Mouse (Mus musculus): ENCODE measurements at regions not wholly inside any gene's neighbourhood (a gene's known extent, or its start where the extent isn't known, plus 50 kb on each side); places are given as distances from the start of the nearest gene placed in this dataset.

- Histone ChIP-seq H3K4me1 (ENCODE audit: control insufficient read depth, insufficient read depth, low read length) (no peaks in the 10 kb centered on the region), H3K27me3 (ENCODE audit: control insufficient read depth, insufficient read depth, low read length) (no peaks in the 10 kb centered on the region)
Measured at GRCm38 (mm10) chr13:57189246-57189645, 293.5 kb upstream of the Trpc7 start.

GRCm38 (mm10) chr13:57186168-57186567 is 290.4 kb upstream of the Trpc7 start:
- TF ChIP-seq CTCF (IDR thresholded peaks at IDR 0.05; ENCODE audit: control insufficient read depth, insufficient read depth, insufficient replicate concordance, low read depth, low read length), result no peak
- TF ChIP-seq POLR2A (IDR thresholded peaks at IDR 0.05; ENCODE audit: control insufficient read depth, low read depth, low read length), result no peak
- H3K27me3 ChIP-seq (ENCODE audit: control insufficient read depth, insufficient read depth, low read length), result no peaks in the 10 kb centered on the region
- no peaks in the 10 kb centered on the region for H3K4me1 ChIP-seq (ENCODE audit: control insufficient read depth, insufficient read depth, low read length)
- no peak overlapping the region for H3K27ac ChIP-seq (ENCODE audit: control insufficient read depth, insufficient read depth, low read depth, low read length)
- no peaks in the 10 kb centered on the region for H3K36me3 ChIP-seq (ENCODE audit: control insufficient read depth, insufficient read depth, low read length)
- no peak overlapping the region for H3K4me3 ChIP-seq (ENCODE audit: control insufficient read depth, low read depth, low read length)

More at GRCm38 (mm10) chr13:57189246-57189645, 293.5 kb upstream of the Trpc7 start:
- Histone ChIP-seq H3K4me3 (ENCODE audit: control insufficient read depth, low read depth, low read length) (no peak overlapping the region), H3K36me3 (ENCODE audit: control insufficient read depth, insufficient read depth, low read length) (no peaks in the 10 kb centered on the region), H3K27ac (ENCODE audit: control insufficient read depth, insufficient read depth, low read depth, low read length) (no peak overlapping the region)
- TF ChIP-seq CTCF (IDR thresholded peaks at IDR 0.05; ENCODE audit: control insufficient read depth, insufficient read depth, insufficient replicate concordance, low read depth, low read length) (no peak), POLR2A (IDR thresholded peaks at IDR 0.05; ENCODE audit: control insufficient read depth, low read depth, low read length) (no peak)

GRCm38 (mm10) chr13:57170180-57170579 is 274.4 kb upstream of the Trpc7 start:
- H3K36me3 ChIP-seq (ENCODE audit: control insufficient read depth, insufficient read depth, low read length), result no peaks in the 10 kb centered on the region
- no peaks in the 10 kb centered on the region for H3K4me1 ChIP-seq (ENCODE audit: control insufficient read depth, insufficient read depth, low read length)
- TF ChIP-seq CTCF (IDR thresholded peaks at IDR 0.05; ENCODE audit: control insufficient read depth, insufficient read depth, insufficient replicate concordance, low read depth, low read length) (no peak), POLR2A (IDR thresholded peaks at IDR 0.05; ENCODE audit: control insufficient read depth, low read depth, low read length) (no peak)
- no peaks in the 10 kb centered on the region for H3K27me3 ChIP-seq (ENCODE audit: control insufficient read depth, insufficient read depth, low read length)
- H3K27ac ChIP-seq (ENCODE audit: control insufficient read depth, insufficient read depth, low read depth, low read length), result no peak overlapping the region
- no peak overlapping the region for H3K4me3 ChIP-seq (ENCODE audit: control insufficient read depth, low read depth, low read length)

- no peak overlapping the region for H3K4me3 ChIP-seq (ENCODE audit: control insufficient read depth, low read depth, low read length)
- no peak for TF ChIP-seq POLR2A (IDR thresholded peaks at IDR 0.05; ENCODE audit: control insufficient read depth, low read depth, low read length)
- no peak for TF ChIP-seq CTCF (IDR thresholded peaks at IDR 0.05; ENCODE audit: control insufficient read depth, insufficient read depth, insufficient replicate concordance, low read depth, low read length)
Measured at GRCm38 (mm10) chr13:57169621-57170020, 273.8 kb upstream of the Trpc7 start.

DNA sequence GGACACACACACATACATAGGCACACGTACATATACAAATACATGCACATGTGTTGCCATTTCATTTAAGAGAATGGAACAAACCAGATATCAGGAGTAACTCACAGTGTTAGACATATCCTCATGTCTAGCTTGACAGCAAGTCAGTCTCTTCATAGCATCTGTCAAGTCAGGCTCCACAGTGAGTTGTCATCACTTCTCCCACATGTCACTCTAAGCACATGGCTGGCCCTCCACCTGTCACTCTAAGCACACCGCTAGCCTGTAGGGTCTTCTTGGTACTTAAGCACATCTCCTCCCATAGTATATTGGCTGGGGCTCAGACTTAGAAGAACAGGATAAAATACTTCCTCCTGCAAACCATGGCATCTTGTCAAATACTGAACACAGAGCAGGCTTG is 269.6 kb upstream of the Trpc7 start:
- Histone ChIP-seq H3K4me1 (ENCODE audit: control insufficient read depth, insufficient read depth, low read length) (no peaks in the 10 kb centered on the region), H3K27me3 (ENCODE audit: control insufficient read depth, insufficient read depth, low read length) (no peaks in the 10 kb centered on the region), H3K36me3 (ENCODE audit: control insufficient read depth, insufficient read depth, low read length) (no peaks in the 10 kb centered on the region), H3K27ac (ENCODE audit: control insufficient read depth, insufficient read depth, low read depth, low read length) (no peak overlapping the region), H3K4me3 (ENCODE audit: control insufficient read depth, low read depth, low read length) (no peak overlapping the region)
- TF ChIP-seq CTCF (IDR thresholded peaks at IDR 0.05; ENCODE audit: control insufficient read depth, insufficient read depth, insufficient replicate concordance, low read depth, low read length) (no peak), POLR2A (IDR thresholded peaks at IDR 0.05; ENCODE audit: control insufficient read depth, low read depth, low read length) (no peak)

More at GRCm38 (mm10) chr13:57169621-57170020, 273.8 kb upstream of the Trpc7 start:
- Histone ChIP-seq H3K4me1 (ENCODE audit: control insufficient read depth, insufficient read depth, low read length) (no peaks in the 10 kb centered on the region), H3K27ac (ENCODE audit: control insufficient read depth, insufficient read depth, low read depth, low read length) (no peak overlapping the region), H3K27me3 (ENCODE audit: control insufficient read depth, insufficient read depth, low read length) (no peaks in the 10 kb centered on the region), H3K36me3 (ENCODE audit: control insufficient read depth, insufficient read depth, low read length) (no peaks in the 10 kb centered on the region)

DNA sequence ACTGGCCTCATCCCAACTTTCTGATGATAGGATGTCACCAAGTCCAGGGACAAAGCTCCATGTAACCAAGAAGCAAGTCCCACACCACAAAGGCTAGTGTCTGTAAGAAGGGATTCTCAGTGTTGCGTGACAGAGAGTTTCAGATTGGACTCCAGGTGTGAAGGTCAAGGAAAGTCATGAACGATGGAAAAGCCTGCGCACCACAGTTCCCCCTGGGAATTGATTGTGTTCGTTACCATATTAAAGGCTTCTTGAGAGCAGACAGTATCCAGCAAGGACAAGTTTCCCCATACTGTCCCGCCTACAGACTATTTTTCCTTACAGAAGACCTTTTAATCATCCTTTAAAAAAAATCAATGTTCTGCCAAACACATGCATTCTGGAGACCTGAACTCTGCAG is 257.0 kb upstream of the Trpc7 start:
- TF ChIP-seq CTCF (IDR thresholded peaks at IDR 0.05; ENCODE audit: control insufficient read depth, insufficient read depth, insufficient replicate concordance, low read depth, low read length) (no peak), POLR2A (IDR thresholded peaks at IDR 0.05; ENCODE audit: control insufficient read depth, low read depth, low read length) (no peak)
- Histone ChIP-seq H3K4me1 (ENCODE audit: control insufficient read depth, insufficient read depth, low read length) (no peaks in the 10 kb centered on the region), H3K27ac (ENCODE audit: control insufficient read depth, insufficient read depth, low read depth, low read length) (no peak overlapping the region), H3K4me3 (ENCODE audit: control insufficient read depth, low read depth, low read length) (no peak overlapping the region), H3K36me3 (ENCODE audit: control insufficient read depth, insufficient read depth, low read length) (no peaks in the 10 kb centered on the region), H3K27me3 (ENCODE audit: control insufficient read depth, insufficient read depth, low read length) (no peaks in the 10 kb centered on the region)

- Histone ChIP-seq H3K27me3 (ENCODE audit: control insufficient read depth, insufficient read depth, low read length) (no peaks in the 10 kb centered on the region), H3K4me1 (ENCODE audit: control insufficient read depth, insufficient read depth, low read length) (no peaks in the 10 kb centered on the region), H3K36me3 (ENCODE audit: control insufficient read depth, insufficient read depth, low read length) (no peaks in the 10 kb centered on the region), H3K27ac (ENCODE audit: control insufficient read depth, insufficient read depth, low read depth, low read length) (no peak overlapping the region), H3K4me3 (ENCODE audit: control insufficient read depth, low read depth, low read length) (no peak overlapping the region)
- no peak for TF ChIP-seq CTCF (IDR thresholded peaks at IDR 0.05; ENCODE audit: control insufficient read depth, insufficient read depth, insufficient replicate concordance, low read depth, low read length)
Measured at GRCm38 (mm10) chr13:57147623-57148022, 251.8 kb upstream of the Trpc7 start.

GRCm38 (mm10) chr13:57146708-57147107 is 250.9 kb upstream of the Trpc7 start:
- TF ChIP-seq CTCF (IDR thresholded peaks at IDR 0.05; ENCODE audit: control insufficient read depth, insufficient read depth, insufficient replicate concordance, low read depth, low read length) (no peak), POLR2A (IDR thresholded peaks at IDR 0.05; ENCODE audit: control insufficient read depth, low read depth, low read length) (no peak)
- H3K27ac ChIP-seq (ENCODE audit: control insufficient read depth, insufficient read depth, low read depth, low read length), result no peak overlapping the region
- H3K4me3 ChIP-seq (ENCODE audit: control insufficient read depth, low read depth, low read length), result no peak overlapping the region
- no peaks in the 10 kb centered on the region for H3K27me3 ChIP-seq (ENCODE audit: control insufficient read depth, insufficient read depth, low read length)
- no peaks in the 10 kb centered on the region for H3K4me1 ChIP-seq (ENCODE audit: control insufficient read depth, insufficient read depth, low read length)
- no peaks in the 10 kb centered on the region for H3K36me3 ChIP-seq (ENCODE audit: control insufficient read depth, insufficient read depth, low read length)
